Mouse (Mus musculus) ES-Bruce4 (cell line): ENCODE results near the gene Adgrf2. TPM values are rescaled to one million over a fixed set of nuclear protein-coding genes. Genes with fewer than 3 reads are reported as not detected.

Experiments used
- H3K27ac ChIP-seq: 2 replicates; pipeline ENCODE4 v1.5.1; 2012; ENCODE audit warnings: low read length, inconsistent platforms; ENCODE audit not compliant: insufficient read depth
- H3K27me3 ChIP-seq: 2 replicates; pipeline ENCODE4 v1.6.1; 2012; ENCODE audit warnings: mild to moderate bottlenecking, low read length, inconsistent platforms; ENCODE audit not compliant: control insufficient read depth, poor library complexity, insufficient read depth, severe bottlenecking
- H3K36me3 ChIP-seq: 2 replicates; pipeline ENCODE4 v1.6.1; 2012; ENCODE audit warnings: inconsistent platforms, mild to moderate bottlenecking, low read length, moderate library complexity; ENCODE audit not compliant: control insufficient read depth, poor library complexity, insufficient read depth, severe bottlenecking
- H3K4me1 ChIP-seq: one replicate; pipeline ENCODE4 v1.8.1; 2011; ENCODE audit warnings: low read length; ENCODE audit not compliant: control insufficient read depth, insufficient read depth
- H3K4me3 ChIP-seq: 2 replicates; pipeline ENCODE4 v1.5.1; 2011; ENCODE audit warnings: low read depth, mild to moderate bottlenecking, low read length
- H3K9ac ChIP-seq: 2 replicates; pipeline ENCODE4 v1.6.1; 2012; ENCODE audit warnings: low read depth, mild to moderate bottlenecking, inconsistent platforms; ENCODE audit not compliant: poor library complexity, severe bottlenecking
- H3K9me3 ChIP-seq: replicated peaks from 2 replicates; pipeline ENCODE4 v1.6.1; 2012; ENCODE audit warnings: mild to moderate bottlenecking, low read length, inconsistent platforms; ENCODE audit not compliant: control insufficient read depth, poor library complexity, insufficient read depth, severe bottlenecking
- CTCF ChIP-seq: IDR thresholded peaks from one replicate; pipeline ENCODE4 v1.8.1; 2011; ENCODE audit warnings: low read depth, low read length
- EP300 ChIP-seq: IDR thresholded peaks from 2 replicates; pipeline ENCODE4 v1.6.1; 2011; ENCODE audit warnings: low read depth, low read length; ENCODE audit not compliant: insufficient read depth
- POLR2A ChIP-seq: IDR thresholded peaks from one replicate; pipeline ENCODE4 v1.8.1; 2011; ENCODE audit warnings: low read length; ENCODE audit not compliant: insufficient read depth
- polyA plus RNA-seq: library from polyadenylated mRNA; stranded (reverse); fragments of >200 nt; gene quantifications from 2 replicates; pipeline ENCODE4 v1.2.4, GENCODE M21; 2011; ENCODE audit warnings: low read depth; ENCODE audit not compliant: missing spikeins, insufficient read depth, insufficient read length

The Adgrf2 gene
- polyA plus RNA-seq, 1 experiment: not detected

GRCm38 (mm10) chr17:42752173-42752572, 10.2 kb upstream of the Adgrf2 start:
- no peak overlapping the region for H3K9ac ChIP-seq

GRCm38 (mm10) chr17:42745657-42746420, 3.9 kb upstream of the Adgrf2 start:
- H3K36me3 ChIP-seq: no peaks in the 10 kb centered on the region
- no peak overlapping the region for H3K9ac ChIP-seq
- H3K27me3 ChIP-seq: no peaks in the 10 kb centered on the region
- H3K9me3 ChIP-seq: no peaks in the 10 kb centered on the region
- no peak overlapping the region for H3K4me3 ChIP-seq
- H3K27ac ChIP-seq: no peak overlapping the region
- no peak for TF ChIP-seq CTCF
- no peak for TF ChIP-seq EP300
- no peak for TF ChIP-seq POLR2A
- H3K4me1 ChIP-seq: no peaks in the 10 kb centered on the region

More at GRCm38 (mm10) chr17:42752173-42752572, 10.2 kb upstream of the Adgrf2 start:
- TF ChIP-seq POLR2A (no peak), EP300 (no peak), CTCF (no peak)
- Histone ChIP-seq H3K4me1 (no peaks in the 10 kb centered on the region), H3K27ac (no peak overlapping the region), H3K27me3 (no peaks in the 10 kb centered on the region), H3K36me3 (no peaks in the 10 kb centered on the region), H3K9me3 (peaks cover 7% of the 10 kb centered on the region; the same call in 1 of the 2 replicates), H3K4me3 (no peak overlapping the region)

DNA sequence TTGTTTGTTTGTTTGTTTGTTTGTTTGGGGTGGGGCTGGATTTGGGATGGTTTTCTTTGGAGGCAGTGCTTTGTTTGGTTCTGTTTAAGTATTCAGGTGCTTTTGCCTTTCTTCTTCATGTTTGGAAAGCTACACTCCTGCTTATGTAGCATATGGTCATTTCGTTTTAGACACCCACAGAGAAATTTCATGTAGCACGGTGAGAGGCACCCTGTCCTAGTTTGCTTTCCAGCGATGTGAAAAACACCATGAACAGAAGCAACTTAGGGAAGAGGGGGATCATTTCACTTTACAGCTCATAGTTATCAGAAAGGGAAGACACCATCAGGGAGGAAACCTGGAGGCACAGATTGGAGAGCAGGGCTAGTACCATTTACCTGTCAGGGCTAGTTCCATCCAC, 844 bp upstream of the Adgrf2 start:
- Histone ChIP-seq H3K4me1 (no peaks in the 10 kb centered on the region), H3K9me3 (no peaks in the 10 kb centered on the region), H3K36me3 (no peaks in the 10 kb centered on the region), H3K27ac (no peak overlapping the region), H3K9ac (no peak overlapping the region), H3K4me3 (no peak overlapping the region), H3K27me3 (no peaks in the 10 kb centered on the region)
- no peak for TF ChIP-seq CTCF
- no peak for TF ChIP-seq EP300
- TF ChIP-seq POLR2A: no peak

- Histone ChIP-seq H3K9me3 (no peaks in the 10 kb centered on the region), H3K36me3 (no peaks in the 10 kb centered on the region), H3K9ac (no peak overlapping the region), H3K4me3 (no peak overlapping the region), H3K4me1 (no peaks in the 10 kb centered on the region), H3K27ac (no peak overlapping the region), H3K27me3 (no peaks in the 10 kb centered on the region)
- TF ChIP-seq CTCF: no peak
- no peak for TF ChIP-seq EP300
- no peak for TF ChIP-seq POLR2A
Measured at GRCm38 (mm10) chr17:42738794-42739193, 3.2 kb downstream of the Adgrf2 start.

- Histone ChIP-seq H3K4me3 (no peak overlapping the region), H3K27me3 (no peaks in the 10 kb centered on the region), H3K9me3 (no peaks in the 10 kb centered on the region), H3K4me1 (no peaks in the 10 kb centered on the region), H3K36me3 (no peaks in the 10 kb centered on the region), H3K27ac (no peak overlapping the region), H3K9ac (no peak overlapping the region)
- TF ChIP-seq EP300 (no peak), CTCF (no peak), POLR2A (no peak)
Measured at GRCm38 (mm10) chr17:42717161-42717560, 24.8 kb downstream of the Adgrf2 start.

DNA sequence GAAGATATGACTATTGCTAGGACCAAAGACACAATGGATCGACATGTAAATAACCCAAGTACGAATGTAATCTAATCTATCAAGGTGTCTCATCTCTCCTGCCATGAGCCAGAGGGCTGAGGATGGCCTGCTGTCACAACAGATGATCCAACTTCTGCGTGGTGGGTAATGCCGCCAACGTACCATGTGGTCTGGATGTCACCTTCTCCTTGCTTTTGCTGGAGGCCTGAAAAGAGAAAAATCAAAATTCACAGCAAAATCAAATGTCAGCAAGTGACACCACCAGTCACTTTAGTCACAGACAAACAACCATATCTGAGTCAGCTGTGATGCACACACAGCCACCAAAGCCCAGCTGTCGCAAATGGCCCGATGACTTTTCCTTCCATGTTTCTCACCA, 27.0 kb downstream of the Adgrf2 start:
- Histone ChIP-seq H3K27me3 (no peaks in the 10 kb centered on the region), H3K36me3 (no peaks in the 10 kb centered on the region), H3K27ac (no peak overlapping the region), H3K9me3 (no peaks in the 10 kb centered on the region), H3K4me1 (no peaks in the 10 kb centered on the region), H3K9ac (no peak overlapping the region), H3K4me3 (no peak overlapping the region)
- TF ChIP-seq CTCF (no peak), EP300 (no peak), POLR2A (no peak)
